Mouse (Mus musculus) heart, embryonic 14.5 days (tissue): ENCODE measurements around the gene Olfr653. TPM values are rescaled to one million over a fixed set of nuclear protein-coding genes. Genes with fewer than 3 reads are reported as not detected.

Experiments used
- ATAC-seq: fragments of 200-750 bp; cut with Nextera tagmentation; 2 replicates; pipeline ENCODE4 v1.8.0; 2017; ENCODE audit warnings: low read depth, moderate TSS enrichment; ENCODE audit not compliant: insufficient number of reproducible peaks, insufficient read depth, low FRiP score
- H3K27ac ChIP-seq, 2 experiments: fragments of 200-500 bp in 1 of 2; fragments of 300-500 bp in 1 of 2; sonication (generic) in 1 of 2; replicated peaks in 1 of 2; 2 replicates each; pipeline ENCODE4 v1.5.1; 2012 to 2014; ENCODE audit warnings: low read depth in 2 of 2, low read length in 2 of 2, control low read depth in 1 of 2, mild to moderate bottlenecking in 1 of 2, mixed read lengths in 1 of 2; ENCODE audit not compliant: control insufficient read depth in 1 of 2, insufficient read depth in 1 of 2
- H3K27me3 ChIP-seq: fragments of 300-500 bp; sonication (generic); 2 replicates; pipeline ENCODE4 v1.6.1; 2014; ENCODE audit warnings: mild to moderate bottlenecking, low read length, control low read depth; ENCODE audit not compliant: control insufficient read depth, insufficient read depth
- H3K36me3 ChIP-seq: fragments of 300-500 bp; sonication (generic); 2 replicates; pipeline ENCODE4 v1.6.1; 2014; ENCODE audit warnings: mild to moderate bottlenecking, control low read depth, low read length, mixed read lengths; ENCODE audit not compliant: control insufficient read depth, insufficient read depth
- H3K4me1 ChIP-seq, 2 experiments: fragments of 200-500 bp in 1 of 2; fragments of 300-500 bp in 1 of 2; sonication (generic) in 1 of 2; 2 replicates each; pipeline ENCODE4 v1.6.1; 2012 to 2014; ENCODE audit warnings: low read length in 2 of 2, control low read depth in 1 of 2, mixed read lengths in 1 of 2; ENCODE audit not compliant: control insufficient read depth in 2 of 2, insufficient read depth in 2 of 2
- H3K4me2 ChIP-seq: fragments of 300-500 bp; sonication (generic); 2 replicates; pipeline ENCODE4 v1.6.1; 2014; ENCODE audit warnings: mild to moderate bottlenecking, low read length
- H3K4me3 ChIP-seq, 2 experiments: fragments of 200-500 bp in 1 of 2; fragments of 300-500 bp in 1 of 2; sonication (generic) in 1 of 2; 2 replicates each; pipeline ENCODE4 v1.5.1; 2012 to 2014; ENCODE audit warnings: low read length in 2 of 2, mild to moderate bottlenecking in 2 of 2, control low read depth in 1 of 2, low read depth in 1 of 2, moderate library complexity in 1 of 2; ENCODE audit not compliant: control insufficient read depth in 1 of 2, insufficient read depth in 1 of 2
- H3K9ac ChIP-seq: fragments of 300-500 bp; sonication (generic); 2 replicates; pipeline ENCODE4 v1.6.1; 2014; ENCODE audit warnings: mild to moderate bottlenecking, low read length
- H3K9me3 ChIP-seq: fragments of 300-500 bp; sonication (generic); 2 replicates; pipeline ENCODE4 v1.6.1; 2016; ENCODE audit warnings: low read length, control low read depth; ENCODE audit not compliant: control insufficient read depth
- WGBS: fragments of 180-500 bp; shearing (Covaris S2); extraction: QIAGEN DNeasy Blood & Tissue Kit; methylation state at CpG from one replicate; pipeline ENCODE4 v1.1.7; 2014; 5-methylcytosine and 5-hydroxymethylcytosine counted together
- polyA plus RNA-seq: library from polyadenylated mRNA; unstranded; fragments of >200 nt; fragmentation: Nextera tagmentation; extraction: Ambion mirVana; gene quantifications from 2 replicates; pipeline ENCODE4 v1.2.1, GENCODE M21; 2014

Gene Olfr653
- polyA plus RNA-seq, result not detected in 2 replicates

DNA sequence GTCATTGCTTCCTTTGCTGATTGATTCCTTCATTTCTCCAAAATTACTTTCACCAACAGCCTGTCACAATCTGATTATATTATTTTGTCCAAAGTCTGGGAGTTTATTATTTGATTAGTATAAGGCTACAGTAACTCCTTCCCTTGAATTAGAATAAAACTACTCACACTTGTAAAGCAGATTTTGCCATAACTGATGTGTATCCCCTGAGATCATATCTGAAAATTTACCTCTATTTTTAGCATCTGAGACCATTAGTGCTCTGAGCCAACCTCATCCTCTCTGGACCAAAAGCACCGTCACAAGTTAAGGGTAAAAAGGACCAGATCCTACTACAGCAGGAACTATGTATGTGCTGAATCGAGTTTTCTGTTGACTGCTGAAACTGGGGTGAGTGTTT is at the start of gene Olfr653:
Gene Olfr653, plus strand, starts transcription at position 301 of the 400 bp plus-strand sequence.
- Histone ChIP-seq H3K9ac (no peak within 1 kb of the TSS), H3K36me3 (no peaks in the 10 kb centered on the region), H3K27ac (no peak within 1 kb of the TSS), H3K9me3 (no peaks in the 10 kb centered on the region), H3K4me1 (no peaks in the 10 kb centered on the region), H3K4me2 (no peak within 1 kb of the TSS), H3K4me3 (no peak within 1 kb of the TSS), H3K27me3 (no peaks in the 10 kb centered on the region)
- WGBS, result 48% methylated on average over 2 of the region's 2 CpGs
- ATAC-seq, result no peak

DNA sequence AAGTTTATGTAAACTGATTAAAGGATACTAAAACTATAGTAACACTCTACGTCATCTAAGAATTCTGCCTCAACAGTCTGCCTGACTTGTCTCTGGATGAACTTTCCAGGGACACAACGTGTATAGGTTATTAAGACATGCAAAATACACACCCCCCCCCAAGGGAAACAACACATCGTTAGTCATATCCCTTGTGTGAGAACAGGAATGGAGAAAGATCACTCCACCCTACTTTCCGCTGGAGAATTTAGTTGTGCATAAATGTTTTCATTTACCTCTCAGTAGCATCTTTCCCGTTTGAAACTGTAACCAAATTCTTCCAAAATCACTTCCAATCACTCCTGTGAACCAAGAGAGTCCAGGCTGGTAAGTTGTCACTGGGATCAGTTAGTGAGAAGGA is 27.3 kb upstream of the Olfr653 start, which contains the start of gene Olfr651:
Gene Olfr651, plus strand, starts transcription at position 301 of the 400 bp plus-strand sequence.
- Histone ChIP-seq H3K36me3 (no peaks in the 10 kb centered on the region), H3K4me3 (no peak within 1 kb of the TSS), H3K27me3 (no peaks in the 10 kb centered on the region), H3K27ac (no peak within 1 kb of the TSS), H3K9me3 (no peaks in the 10 kb centered on the region), H3K4me1 (no peaks in the 10 kb centered on the region), H3K4me2 (no peak within 1 kb of the TSS), H3K9ac (no peak within 1 kb of the TSS)
- no peak for ATAC-seq
- 64% methylated on average over 5 of the region's 5 CpGs for WGBS

DNA sequence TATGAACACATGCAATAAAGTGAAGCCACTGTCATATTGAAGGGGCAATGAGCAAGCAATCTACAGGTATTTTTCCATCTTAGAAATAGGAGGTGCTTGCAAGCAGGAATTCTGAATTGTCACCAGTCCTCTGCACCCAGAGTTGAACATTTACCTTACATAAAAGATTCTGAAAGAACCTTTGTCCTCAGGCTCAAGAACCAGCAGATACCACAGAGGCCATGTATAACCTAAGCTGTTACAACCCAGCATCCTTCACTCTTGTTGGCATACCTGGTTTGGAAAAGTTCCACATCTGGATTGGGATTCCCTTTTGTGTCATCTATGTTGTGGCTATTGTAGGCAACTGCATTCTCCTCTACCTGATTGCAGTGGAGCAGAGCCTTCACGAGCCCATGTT is 24.4 kb upstream of the Olfr653 start:
- WGBS, result 26% methylated on average over 1 of the region's 1 CpGs
- no peaks in the 10 kb centered on the region for H3K27me3 ChIP-seq
- no peaks in the 10 kb centered on the region for H3K36me3 ChIP-seq
- no peak overlapping the region for H3K9ac ChIP-seq
- H3K27ac ChIP-seq, result no peak overlapping the region
- no peak overlapping the region for H3K4me2 ChIP-seq
- H3K4me3 ChIP-seq, result no peak overlapping the region
- no peak for ATAC-seq
- no peaks in the 10 kb centered on the region for H3K9me3 ChIP-seq
- no peaks in the 10 kb centered on the region for H3K4me1 ChIP-seq

DNA sequence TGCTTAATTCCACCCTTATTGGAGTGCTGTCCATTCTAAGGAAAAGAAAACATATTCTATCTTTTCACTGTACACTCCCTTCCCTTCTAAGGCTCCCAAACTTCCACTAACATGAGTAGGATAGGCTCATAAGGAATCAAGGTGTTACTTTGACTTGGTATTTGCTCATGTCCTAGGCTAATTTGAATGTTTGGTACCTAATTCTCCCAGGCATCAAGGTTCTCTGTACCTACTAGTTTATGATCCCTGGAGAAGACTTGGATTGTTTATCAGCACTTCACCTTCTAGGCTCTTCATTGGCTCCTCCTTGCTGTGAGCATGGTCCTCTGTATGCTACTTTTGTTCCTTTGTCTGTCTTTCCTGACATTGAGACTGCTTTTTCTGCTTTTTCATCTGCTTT is 16.5 kb upstream of the Olfr653 start, which contains the start of gene Olfr652:
Gene Olfr652, plus strand, starts transcription at position 301 of the 400 bp plus-strand sequence.
- Histone ChIP-seq H3K9ac (no peak within 1 kb of the TSS), H3K4me3 (no peak within 1 kb of the TSS), H3K9me3 (no peaks in the 10 kb centered on the region), H3K4me2 (no peak within 1 kb of the TSS), H3K4me1 (no peaks in the 10 kb centered on the region), H3K27ac (no peak within 1 kb of the TSS), H3K36me3 (no peaks in the 10 kb centered on the region), H3K27me3 (no peaks in the 10 kb centered on the region)
- ATAC-seq, result no peak

DNA sequence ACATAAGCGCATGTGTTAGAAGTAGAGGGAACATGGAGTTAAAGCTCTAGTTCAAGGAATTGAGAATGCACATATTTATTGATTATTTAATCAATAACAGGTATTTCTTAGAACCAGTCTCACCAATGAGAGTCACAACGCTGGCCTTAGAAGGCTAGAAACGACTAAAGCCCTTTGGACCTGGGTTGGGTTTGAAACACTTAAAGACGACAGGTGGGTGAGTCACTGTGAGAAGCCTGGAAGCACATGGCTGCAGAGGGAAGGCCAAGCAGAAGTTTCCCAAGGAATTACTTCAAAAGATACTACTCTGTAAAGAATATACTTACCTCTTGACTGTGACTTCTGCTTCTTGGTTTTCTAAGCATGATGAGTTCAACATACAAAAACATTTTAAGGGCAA is 3.7 kb downstream of the Olfr653 start:
- H3K4me1 ChIP-seq, result no peaks in the 10 kb centered on the region
- H3K9me3 ChIP-seq, result no peaks in the 10 kb centered on the region
- WGBS, result 73% methylated on average over 4 of the region's 4 CpGs
- no peaks in the 10 kb centered on the region for H3K36me3 ChIP-seq
- H3K27ac ChIP-seq, result no peak overlapping the region
- no peak overlapping the region for H3K4me3 ChIP-seq
- ATAC-seq, result no peak
- no peak overlapping the region for H3K4me2 ChIP-seq
- no peaks in the 10 kb centered on the region for H3K27me3 ChIP-seq
- H3K9ac ChIP-seq, result no peak overlapping the region

DNA sequence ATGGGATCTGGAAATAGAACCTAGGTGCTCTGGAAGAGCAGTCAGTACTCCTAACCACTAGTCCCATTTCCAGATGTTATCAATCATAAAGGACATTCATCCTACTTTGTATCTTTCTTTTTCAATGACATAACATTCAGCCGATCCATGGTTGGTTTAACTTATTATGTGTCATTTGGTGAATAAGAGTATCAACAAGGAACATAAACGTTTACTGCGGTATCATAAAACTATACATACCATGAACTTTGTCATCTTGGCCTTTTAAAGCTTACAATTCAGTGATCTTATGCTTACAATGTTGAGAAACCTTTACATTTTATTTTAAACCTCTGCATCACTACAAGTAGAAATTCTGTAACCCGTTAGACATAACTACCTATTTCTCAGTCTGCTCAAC is 4.3 kb downstream of the Olfr653 start:
- Histone ChIP-seq H3K4me3 (no peak overlapping the region), H3K9ac (no peak overlapping the region), H3K27me3 (no peaks in the 10 kb centered on the region), H3K4me2 (no peak overlapping the region), H3K4me1 (no peaks in the 10 kb centered on the region), H3K27ac (no peak overlapping the region), H3K36me3 (no peaks in the 10 kb centered on the region), H3K9me3 (no peaks in the 10 kb centered on the region)
- WGBS, result 78% methylated on average over 4 of the region's 4 CpGs
- no peak for ATAC-seq

DNA sequence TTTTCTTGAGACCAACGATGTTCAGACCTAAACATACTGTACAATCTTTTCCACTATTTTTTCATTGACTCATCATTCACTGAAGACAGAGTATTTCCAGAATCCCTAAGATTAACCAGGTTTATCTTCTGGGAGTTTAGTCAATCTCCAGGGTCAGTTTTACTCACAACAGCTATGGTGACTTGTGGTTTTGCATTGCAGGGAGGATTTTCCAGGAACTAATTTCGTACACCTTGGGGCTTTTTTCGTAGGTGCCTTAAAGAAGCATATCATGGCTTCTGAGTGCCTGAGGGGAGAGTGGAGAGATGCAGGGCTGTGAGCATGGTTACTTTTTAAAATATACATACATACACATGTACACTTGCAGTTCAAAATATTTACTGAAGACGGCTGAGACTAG is 9.6 kb downstream of the Olfr653 start, which contains the start of gene Olfr654:
Gene Olfr654, plus strand, starts transcription at position 301 of the 400 bp plus-strand sequence.
- Histone ChIP-seq H3K4me2 (no peak within 1 kb of the TSS), H3K36me3 (no peaks in the 10 kb centered on the region), H3K27me3 (no peaks in the 10 kb centered on the region), H3K27ac (no peak within 1 kb of the TSS), H3K4me3 (no peak within 1 kb of the TSS), H3K4me1 (no peaks in the 10 kb centered on the region), H3K9ac (no peak within 1 kb of the TSS), H3K9me3 (no peaks in the 10 kb centered on the region)
- ATAC-seq, result no peak
- 82% methylated on average over 4 of the region's 4 CpGs for WGBS

DNA sequence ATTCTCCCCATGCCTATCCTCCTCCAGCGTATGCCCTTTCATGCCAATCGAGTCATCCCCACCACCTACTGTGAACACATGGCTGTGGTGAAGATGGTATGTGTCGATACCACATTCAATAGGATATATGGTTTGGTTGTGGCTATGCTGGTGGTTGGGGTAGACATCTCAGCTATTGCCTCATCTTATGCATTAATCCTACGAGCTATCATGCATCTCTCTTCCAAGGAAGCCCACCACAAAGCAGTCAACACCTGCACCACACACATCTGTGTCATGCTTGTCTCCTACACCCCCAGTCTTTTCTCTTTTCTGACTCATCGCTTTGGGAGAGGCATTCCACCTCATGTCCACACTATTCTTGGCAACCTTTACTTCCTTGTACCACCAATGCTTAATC is 11.2 kb downstream of the Olfr653 start:
- H3K9ac ChIP-seq, result no peak overlapping the region
- no peak for ATAC-seq
- H3K27me3 ChIP-seq, result no peaks in the 10 kb centered on the region
- H3K4me1 ChIP-seq, result no peaks in the 10 kb centered on the region
- no peak overlapping the region for H3K4me2 ChIP-seq
- H3K27ac ChIP-seq, result no peak overlapping the region
- H3K9me3 ChIP-seq, result no peaks in the 10 kb centered on the region
- H3K36me3 ChIP-seq, result no peaks in the 10 kb centered on the region
- H3K4me3 ChIP-seq, result no peak overlapping the region
- 69% methylated on average over 5 of the region's 5 CpGs for WGBS
